Mouse (Mus musculus) intestine, embryonic 16.5 days (tissue): ENCODE data around the gene Vangl1. TPM values are rescaled to one million over a fixed set of nuclear protein-coding genes. Genes with fewer than 3 reads are reported as not detected.
A peak's percentile ranks its signal among the peaks of the same experiment; 100 is the strongest.

Experiments
- ATAC-seq: fragments of 200-750 bp; cut with Nextera tagmentation; 2 replicates; pipeline ENCODE4 v1.8.0; 2017; ENCODE audit warnings: moderate TSS enrichment, moderate library complexity
- H3K27ac ChIP-seq: fragments of 300-500 bp; sonication (generic); 2 replicates; pipeline ENCODE4 v1.5.1; 2014; ENCODE audit warnings: mild to moderate bottlenecking, low read length
- H3K27me3 ChIP-seq: fragments of 300-500 bp; sonication (generic); replicated peaks from 2 replicates; pipeline ENCODE4 v1.6.1; 2014; ENCODE audit warnings: low read length, control low read depth, mixed read lengths; ENCODE audit not compliant: control insufficient read depth, insufficient read depth
- H3K36me3 ChIP-seq: fragments of 300-500 bp; sonication (generic); 2 replicates; pipeline ENCODE4 v1.6.1; 2014; ENCODE audit warnings: low read length, control low read depth; ENCODE audit not compliant: control insufficient read depth, insufficient read depth
- H3K4me1 ChIP-seq: fragments of 300-500 bp; sonication (generic); 2 replicates; pipeline ENCODE4 v1.6.1; 2014; ENCODE audit warnings: low read length, control low read depth, mixed read lengths; ENCODE audit not compliant: control insufficient read depth, insufficient read depth
- H3K4me2 ChIP-seq: fragments of 300-500 bp; sonication (generic); 2 replicates; pipeline ENCODE4 v1.6.1; 2014; ENCODE audit warnings: low read depth, low read length, control low read depth
- H3K4me3 ChIP-seq: fragments of 300-500 bp; sonication (generic); 2 replicates; pipeline ENCODE4 v1.5.1; 2014; ENCODE audit warnings: mild to moderate bottlenecking, low read length
- H3K9ac ChIP-seq: fragments of 300-500 bp; sonication (generic); 2 replicates; pipeline ENCODE4 v1.6.1; 2014; ENCODE audit warnings: low read depth, low read length
- H3K9me3 ChIP-seq: fragments of 300-500 bp; sonication (generic); 2 replicates; pipeline ENCODE4 v1.6.1; 2016; ENCODE audit warnings: low read length, control low read depth; ENCODE audit not compliant: control insufficient read depth
- WGBS: fragments of 180-500 bp; shearing (Covaris S2); extraction: QIAGEN DNeasy Blood & Tissue Kit; methylation state at CpG from one replicate; pipeline ENCODE4 v1.1.7; 2014; 5-methylcytosine and 5-hydroxymethylcytosine counted together
- polyA plus RNA-seq: library from polyadenylated mRNA; unstranded; fragments of >200 nt; fragmentation: Nextera tagmentation; extraction: Ambion mirVana; gene quantifications from 2 replicates; pipeline ENCODE4 v1.2.1, GENCODE M21; 2015

The Vangl1 gene
- polyA plus RNA-seq, 1 experiment from 2014 or later, result 18.7 TPM

DNA sequence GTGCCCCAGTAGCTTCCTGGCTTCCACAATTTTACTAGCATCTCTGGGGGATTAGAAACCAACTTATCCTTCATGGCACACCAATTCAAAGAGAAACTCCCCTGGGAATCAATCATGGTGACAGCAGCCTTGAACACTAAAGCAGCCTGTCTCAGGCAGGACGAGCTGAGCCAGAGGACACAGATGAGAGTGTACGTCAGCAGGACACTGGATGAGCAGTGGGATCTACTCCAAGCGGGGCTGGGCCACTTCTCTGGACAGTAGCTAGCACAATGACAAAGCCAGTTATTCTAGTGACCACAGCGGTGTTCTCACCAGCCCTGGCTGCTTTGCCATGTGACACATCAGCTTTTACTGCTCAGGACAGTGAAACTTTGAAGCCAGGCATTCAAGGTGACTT, 23.3 kb downstream of the Vangl1 start:
- H3K4me2 ChIP-seq, result no peak overlapping the region
- H3K4me1 ChIP-seq, result no peaks in the 10 kb centered on the region
- WGBS, result 79% methylated on average over 4 of the region's 4 CpGs
- no peaks in the 10 kb centered on the region for H3K27me3 ChIP-seq
- no peak for ATAC-seq
- H3K4me3 ChIP-seq, result no peak overlapping the region
- H3K36me3 ChIP-seq, result peaks cover 10% of the 10 kb centered on the region; the same call in 1 of the 2 replicates
- H3K9ac ChIP-seq, result no peak overlapping the region
- H3K9me3 ChIP-seq, result no peaks in the 10 kb centered on the region
- no peak overlapping the region for H3K27ac ChIP-seq

DNA sequence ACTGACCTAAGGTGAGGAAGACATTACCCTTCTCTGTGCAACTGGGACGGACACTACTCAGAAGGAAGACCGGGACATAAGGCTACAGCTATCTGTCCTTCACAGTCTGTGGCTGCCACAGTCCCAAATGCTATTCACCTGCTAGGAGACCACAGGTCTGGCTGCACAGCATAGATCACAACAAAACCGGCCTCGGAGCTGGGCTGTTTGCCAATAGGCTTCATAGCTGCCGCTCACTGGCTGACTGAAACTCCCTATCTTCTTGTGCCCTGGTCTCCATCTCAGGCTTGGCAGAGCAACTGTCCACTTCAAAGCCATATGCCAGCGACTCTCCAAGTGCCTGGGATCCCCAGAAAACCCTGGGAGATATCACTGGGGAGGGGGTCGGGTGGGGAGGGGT, 23.7 kb downstream of the Vangl1 start:
- Histone ChIP-seq H3K4me3 (no peak overlapping the region), H3K9ac (no peak overlapping the region), H3K4me1 (no peaks in the 10 kb centered on the region), H3K27ac (no peak overlapping the region), H3K9me3 (no peaks in the 10 kb centered on the region), H3K27me3 (no peaks in the 10 kb centered on the region), H3K4me2 (no peak overlapping the region), H3K36me3 (peaks cover 9% of the 10 kb centered on the region; the same call in 1 of the 2 replicates)
- 70% methylated on average over 7 of the region's 7 CpGs for WGBS
- no peak for ATAC-seq

DNA sequence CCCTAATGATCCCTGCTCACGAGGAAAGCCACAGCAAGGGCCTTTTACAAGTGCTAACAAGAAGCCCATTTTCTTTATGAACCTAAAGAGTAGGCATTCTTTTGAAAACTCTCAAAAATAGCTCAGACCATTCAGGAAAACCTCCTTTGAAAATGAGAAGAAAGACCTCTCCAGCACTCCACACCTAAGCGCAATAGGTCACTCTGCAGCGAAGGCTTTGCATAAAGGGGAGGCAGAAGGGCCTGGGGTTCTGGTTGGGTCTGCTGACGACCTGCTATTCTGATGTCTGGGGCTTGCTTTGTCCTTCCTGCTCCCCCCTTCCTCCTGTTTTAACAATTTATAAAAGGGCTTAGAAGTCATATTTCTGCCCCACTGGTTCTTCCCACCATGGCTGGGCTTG, 24.6 kb downstream of the Vangl1 start:
- WGBS, result 79% methylated on average over 4 of the region's 4 CpGs
- no peak for ATAC-seq

DNA sequence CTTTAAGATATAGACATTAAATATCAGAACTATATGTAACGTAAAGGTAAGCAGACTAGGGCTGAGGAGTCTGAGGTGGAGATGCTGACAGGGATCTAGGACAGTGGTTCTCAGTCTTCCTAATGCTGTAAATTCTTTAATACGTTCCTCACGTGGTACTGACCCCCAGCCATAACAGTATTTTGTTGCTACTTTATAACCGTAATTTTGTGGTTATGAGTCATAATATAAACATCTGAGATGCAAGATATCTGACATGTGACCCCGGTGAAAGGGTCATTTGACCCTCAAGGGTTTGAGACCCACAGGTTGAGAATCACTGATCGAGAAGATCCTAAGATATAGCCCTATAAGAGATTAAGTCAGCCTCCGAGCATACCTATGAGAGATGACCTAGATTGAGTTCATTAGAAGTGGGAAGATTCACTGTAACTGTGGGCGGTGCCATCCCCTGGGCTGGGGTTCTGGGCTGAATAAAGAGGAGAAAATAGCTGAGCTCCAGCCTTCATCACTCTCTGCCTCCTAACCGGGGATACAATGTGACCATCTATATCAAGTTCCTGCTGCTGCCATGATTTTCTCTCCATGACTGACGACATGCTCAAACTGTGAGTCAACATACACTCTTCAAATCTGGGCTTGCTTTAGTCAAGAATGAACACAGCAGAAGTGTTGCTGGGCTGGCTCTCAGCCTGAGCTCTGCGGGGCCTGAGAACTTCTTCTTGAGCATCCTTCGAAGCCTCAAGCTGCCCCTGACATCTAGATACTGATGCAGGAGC, 26.5 kb downstream of the Vangl1 start:
- ATAC-seq, result no peak
- H3K9ac ChIP-seq, result no peak overlapping the region
- no peak overlapping the region for H3K4me3 ChIP-seq
- H3K9me3 ChIP-seq, result no peaks in the 10 kb centered on the region
- 90% methylated on average over 12 of the region's 12 CpGs for WGBS
- H3K27me3 ChIP-seq, result no peaks in the 10 kb centered on the region
- H3K36me3 ChIP-seq, result peaks cover 9% of the 10 kb centered on the region; the same call in 1 of the 2 replicates
- no peaks in the 10 kb centered on the region for H3K4me1 ChIP-seq
- H3K27ac ChIP-seq, result no peak overlapping the region
- H3K4me2 ChIP-seq, result no peak overlapping the region

More for the DNA sequence above, 24.6 kb downstream of the Vangl1 start:
- no peaks in the 10 kb centered on the region for H3K9me3 ChIP-seq
- no peak overlapping the region for H3K9ac ChIP-seq
- no peak overlapping the region for H3K27ac ChIP-seq
- H3K27me3 ChIP-seq, result no peaks in the 10 kb centered on the region
- H3K36me3 ChIP-seq, result peaks cover 9% of the 10 kb centered on the region; the same call in 1 of the 2 replicates
- no peaks in the 10 kb centered on the region for H3K4me1 ChIP-seq
- no peak overlapping the region for H3K4me2 ChIP-seq
- H3K4me3 ChIP-seq, result no peak overlapping the region

DNA sequence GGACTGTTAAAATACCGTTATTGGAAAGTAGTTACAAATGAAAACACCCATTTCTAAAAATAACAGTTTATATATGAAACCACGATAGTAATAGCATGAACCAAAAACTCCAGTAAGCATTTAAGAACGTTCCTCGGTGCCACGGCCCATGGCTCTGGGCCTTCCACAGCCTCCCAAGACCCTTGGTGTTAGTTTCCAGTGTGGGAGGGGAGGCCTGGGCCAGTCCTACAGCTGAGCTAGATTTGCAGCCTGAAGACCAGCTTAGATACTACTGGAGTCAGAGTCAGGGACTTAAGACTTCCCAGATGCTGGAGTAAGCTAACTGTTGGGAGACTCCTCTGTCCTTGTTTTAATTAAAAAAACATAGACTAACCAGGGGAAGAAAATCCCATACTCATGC, 28.4 kb downstream of the Vangl1 start:
- H3K9me3 ChIP-seq, result no peaks in the 10 kb centered on the region
- H3K36me3 ChIP-seq, result no peaks in the 10 kb centered on the region
- no peak overlapping the region for H3K4me2 ChIP-seq
- peaks cover under 1% of the 10 kb centered on the region; the same call in 1 of the 2 replicates for H3K4me1 ChIP-seq
- no peak overlapping the region for H3K27ac ChIP-seq
- WGBS, result 56% methylated on average over 5 of the region's 5 CpGs
- no peak overlapping the region for H3K4me3 ChIP-seq
- no peak for ATAC-seq
- H3K9ac ChIP-seq, result no peak overlapping the region
- no peaks in the 10 kb centered on the region for H3K27me3 ChIP-seq

DNA sequence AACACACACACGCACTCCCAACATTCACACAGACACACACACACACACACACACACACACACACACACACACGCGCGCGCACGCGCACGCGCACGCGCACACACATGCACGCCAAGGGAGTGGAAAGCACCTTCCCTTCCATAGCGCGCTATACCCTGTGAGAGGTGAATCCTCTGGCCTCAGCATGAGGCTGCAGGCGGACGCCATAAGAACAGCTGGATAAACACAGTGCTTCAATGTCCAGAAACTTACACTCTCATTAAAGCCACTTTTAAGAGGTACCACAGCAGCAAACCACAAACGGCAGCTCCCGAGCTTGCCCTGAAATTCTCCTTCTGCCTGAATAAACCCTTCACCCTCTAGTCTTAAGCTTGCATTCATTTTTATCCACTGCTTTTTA, 28.8 kb downstream of the Vangl1 start:
- WGBS, result 85% methylated on average over 17 of the region's 18 CpGs
- Histone ChIP-seq H3K27me3 (no peaks in the 10 kb centered on the region), H3K9me3 (no peaks in the 10 kb centered on the region), H3K27ac (no peak overlapping the region), H3K9ac (no peak overlapping the region), H3K4me2 (no peak overlapping the region), H3K4me3 (no peak overlapping the region), H3K36me3 (no peaks in the 10 kb centered on the region), H3K4me1 (peaks cover 4% of the 10 kb centered on the region; the same call in 1 of the 2 replicates)
- no peak for ATAC-seq

DNA sequence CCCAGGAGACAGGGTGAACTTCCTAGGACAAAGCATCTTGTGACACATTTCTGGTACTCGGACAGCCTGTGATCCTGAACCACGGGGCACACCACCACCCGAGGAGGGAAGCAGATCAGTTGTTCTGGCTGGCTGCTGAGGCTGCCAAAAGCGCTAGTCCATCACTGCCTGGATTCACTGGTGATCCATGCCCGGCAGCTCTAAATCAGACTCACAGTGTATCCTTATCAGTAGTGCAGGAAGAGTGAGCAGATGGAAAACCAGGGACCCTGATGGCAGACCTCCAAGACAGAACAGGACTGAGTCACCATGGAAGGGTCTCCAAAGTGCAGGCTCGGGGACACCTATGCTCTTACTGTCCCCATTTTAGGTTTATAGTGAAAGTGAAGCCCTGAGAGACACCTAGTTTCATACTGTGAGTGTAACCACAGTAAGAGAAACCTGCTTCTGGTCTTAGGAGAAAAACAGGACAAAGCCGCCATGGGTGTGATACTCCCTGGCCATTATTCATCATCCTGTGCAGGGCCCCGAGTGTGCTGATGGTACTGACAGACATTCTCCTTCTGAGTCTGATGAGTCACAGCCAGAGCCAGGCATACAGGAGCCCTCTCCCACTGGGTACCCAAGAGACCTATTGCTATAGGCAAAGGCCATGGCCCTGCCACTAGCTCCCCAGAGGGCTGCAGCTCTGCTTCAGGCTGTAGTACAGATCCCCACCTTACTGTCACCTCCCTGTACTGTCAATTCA, 30.2 kb downstream of the Vangl1 start:
- H3K9ac ChIP-seq, result no peak overlapping the region
- H3K4me1 ChIP-seq, result peaks cover 9% of the 10 kb centered on the region
- H3K36me3 ChIP-seq, result no peaks in the 10 kb centered on the region
- no peaks in the 10 kb centered on the region for H3K27me3 ChIP-seq
- WGBS, result 69% methylated on average over 8 of the region's 8 CpGs
- no peaks in the 10 kb centered on the region for H3K9me3 ChIP-seq
- H3K4me2 ChIP-seq, result no peak overlapping the region
- no peak overlapping the region for H3K4me3 ChIP-seq
- no peak for ATAC-seq
- no peak overlapping the region for H3K27ac ChIP-seq

DNA sequence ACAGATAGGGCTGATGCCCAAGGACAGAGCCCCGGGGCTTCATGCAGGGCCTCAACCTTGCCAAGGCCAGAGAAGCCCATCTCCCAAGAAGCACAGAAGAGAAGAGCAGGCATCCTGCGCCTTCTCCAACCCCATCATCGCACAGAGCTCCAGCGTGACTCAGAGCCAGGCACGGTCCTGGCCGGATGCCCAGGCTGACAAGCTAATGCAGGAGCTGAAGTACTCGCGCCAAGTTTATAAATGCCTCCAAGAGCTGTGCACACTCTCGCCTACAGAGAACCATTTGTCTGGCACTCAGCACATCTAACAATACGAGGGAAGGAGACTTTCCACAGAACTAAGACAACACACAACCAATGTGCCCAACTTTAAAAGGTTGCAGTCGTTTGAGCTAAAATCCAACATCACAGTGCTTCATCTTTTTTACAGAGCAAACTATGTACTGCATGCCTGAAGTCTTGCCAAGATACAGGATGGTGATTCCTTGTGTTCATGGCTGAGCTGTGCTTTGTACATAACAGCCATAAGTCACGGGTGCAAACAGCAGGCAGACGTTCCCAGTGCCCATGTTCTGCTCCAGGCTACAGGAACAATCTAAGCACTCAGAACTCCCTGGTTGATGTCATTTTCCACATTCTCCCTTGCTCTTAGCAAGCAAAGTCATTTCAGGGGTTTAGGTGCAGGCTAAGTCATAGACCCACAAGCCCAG, 35.1 kb downstream of the Vangl1 start:
- Histone ChIP-seq H3K4me1 (peaks cover 23% of the 10 kb centered on the region), H3K9me3 (no peaks in the 10 kb centered on the region), H3K9ac (no peak overlapping the region), H3K4me2 (no peak overlapping the region), H3K27me3 (no peaks in the 10 kb centered on the region), H3K4me3 (no peak overlapping the region), H3K27ac (peak overlapping the region; percentile 74), H3K36me3 (0 out of 2 replicates have a peak, but pooled peaks cover 6% of the 10 kb centered on the region)
- peak; percentile 82 for ATAC-seq
- WGBS, result 37% methylated on average over 13 of the region's 13 CpGs

DNA sequence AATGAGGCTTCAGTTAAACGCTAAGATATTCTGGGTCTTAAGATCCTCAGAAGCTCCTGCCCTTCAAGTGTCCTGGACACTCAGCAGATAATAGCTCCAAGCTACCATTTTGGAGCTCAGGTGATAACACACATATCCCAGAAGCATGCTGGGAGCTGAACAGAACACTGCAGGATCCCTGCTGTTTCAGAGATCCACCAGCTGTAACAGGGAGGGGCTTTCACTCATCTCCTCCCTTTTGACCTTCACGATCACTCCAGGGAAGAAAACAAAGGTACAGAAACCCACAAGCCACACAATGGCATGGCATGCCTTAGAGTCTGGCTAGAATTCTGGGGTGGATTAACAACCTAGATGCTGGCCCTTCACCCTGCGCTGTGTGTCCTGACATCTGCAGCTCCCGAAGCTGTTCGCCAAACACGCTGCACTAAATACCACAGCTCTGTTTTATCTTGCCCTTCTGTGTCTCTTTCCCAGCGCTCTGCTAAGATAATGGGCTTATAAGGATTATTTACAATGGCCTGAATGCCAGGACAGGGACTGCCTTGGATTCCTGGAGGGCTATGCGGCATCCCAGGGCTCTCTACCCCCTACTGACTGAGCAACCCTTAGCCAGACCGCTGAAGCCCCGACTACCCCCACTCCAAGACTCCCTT, 36.8 kb downstream of the Vangl1 start:
- no peaks in the 10 kb centered on the region for H3K27me3 ChIP-seq
- no peak overlapping the region for H3K9ac ChIP-seq
- peaks cover 23% of the 10 kb centered on the region for H3K4me1 ChIP-seq
- ATAC-seq, result no peak
- no peak overlapping the region for H3K4me2 ChIP-seq
- H3K9me3 ChIP-seq, result no peaks in the 10 kb centered on the region
- H3K27ac ChIP-seq, result no peak overlapping the region
- H3K36me3 ChIP-seq, result peaks cover 15% of the 10 kb centered on the region
- H3K4me3 ChIP-seq, result no peak overlapping the region
- 28% methylated on average over 10 of the region's 10 CpGs for WGBS
